Mouse (Mus musculus): ENCODE measurements around the gene Ece1.
A peak's percentile ranks its signal among the peaks of the same experiment; 100 is the strongest.
"Not testable (repeated sequence)": the region's sequence is repeated elsewhere in the genome, so short reads cannot be mapped to it uniquely, and the experiment has no call there.

The Ece1 gene

DNA sequence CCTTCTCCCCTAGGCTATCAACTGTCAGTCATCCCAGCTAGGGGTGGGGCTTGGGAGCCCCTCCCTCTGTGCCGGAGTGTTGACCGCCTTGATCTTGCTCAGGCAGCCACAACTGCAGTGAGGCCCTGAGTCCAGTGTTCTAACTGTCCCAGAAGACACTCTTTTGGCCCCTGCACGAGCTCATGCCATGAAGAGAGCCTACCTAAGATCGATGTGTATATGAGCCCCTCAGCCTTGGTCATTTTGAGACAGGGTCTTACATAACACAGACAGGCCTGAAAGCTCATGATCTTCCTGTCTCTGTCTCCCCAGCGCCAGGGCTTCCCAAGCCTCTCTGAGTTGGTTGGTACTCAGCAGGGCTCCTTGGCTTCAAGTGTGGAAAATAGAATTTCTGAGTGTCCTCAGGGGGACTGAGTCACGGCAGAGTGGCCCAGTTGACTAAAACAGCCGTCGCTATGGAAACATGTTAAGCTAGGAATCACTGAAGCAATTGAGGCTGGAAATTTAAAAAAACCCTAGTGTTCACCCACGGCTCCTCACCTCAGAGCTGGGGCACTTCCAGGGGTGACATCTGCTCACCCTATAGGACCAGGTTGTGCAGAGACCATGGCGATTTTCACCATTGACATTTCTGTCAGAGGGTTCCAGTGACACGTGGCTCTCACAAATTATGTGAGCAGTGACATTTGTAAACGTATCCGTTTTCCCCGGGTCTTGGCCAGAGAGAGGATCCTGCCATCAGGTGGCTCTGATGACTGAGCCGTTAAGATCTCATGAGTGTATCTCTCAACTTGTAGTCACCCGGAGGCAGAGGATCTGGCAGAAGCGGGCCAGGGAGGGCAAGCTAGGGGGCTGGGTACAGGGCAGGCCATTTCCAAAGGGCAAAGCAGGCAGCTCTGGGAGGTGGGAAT is 80.1 kb downstream of the Ece1 start:
- DNase-seq (ENCODE audit: low spot score in 2 of 2), result peak in 1 of 2 experiments; percentile 28

DNA sequence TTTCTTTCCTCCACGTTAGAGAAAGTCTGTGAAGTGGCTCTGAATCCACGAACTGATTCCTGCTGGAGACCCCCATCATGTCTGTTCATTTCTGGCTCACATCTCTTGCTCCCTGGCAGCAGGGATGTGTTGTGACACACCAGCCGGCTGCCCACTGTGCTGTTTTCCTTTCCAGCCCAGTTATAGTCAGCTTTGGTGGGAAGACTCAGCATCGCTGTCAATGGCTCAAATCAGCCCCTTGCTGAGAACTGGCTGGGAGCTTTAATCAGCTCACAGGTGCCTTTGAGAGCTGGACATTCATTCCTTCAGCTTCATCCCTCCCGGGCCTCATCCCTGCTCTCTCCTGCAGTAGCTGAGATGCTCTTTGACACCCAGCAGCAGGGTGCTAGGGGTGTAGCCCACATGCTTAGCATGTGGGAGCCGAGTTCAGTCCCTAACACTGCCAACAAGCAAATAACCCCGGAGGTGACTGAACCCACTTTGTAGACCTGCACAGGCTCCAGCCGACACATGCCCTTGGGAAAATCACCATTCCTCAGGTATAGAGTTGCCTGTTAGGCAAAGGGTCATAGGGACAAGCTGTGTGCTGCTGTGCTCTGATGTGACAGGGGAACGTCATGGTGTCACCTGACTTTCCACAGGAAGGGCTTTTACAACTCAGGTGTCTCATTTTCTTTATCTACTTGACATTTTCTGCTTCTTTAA is 80.9 kb downstream of the Ece1 start:
- DNase-seq (ENCODE audit: low spot score in 2 of 2), result no peak

DNA sequence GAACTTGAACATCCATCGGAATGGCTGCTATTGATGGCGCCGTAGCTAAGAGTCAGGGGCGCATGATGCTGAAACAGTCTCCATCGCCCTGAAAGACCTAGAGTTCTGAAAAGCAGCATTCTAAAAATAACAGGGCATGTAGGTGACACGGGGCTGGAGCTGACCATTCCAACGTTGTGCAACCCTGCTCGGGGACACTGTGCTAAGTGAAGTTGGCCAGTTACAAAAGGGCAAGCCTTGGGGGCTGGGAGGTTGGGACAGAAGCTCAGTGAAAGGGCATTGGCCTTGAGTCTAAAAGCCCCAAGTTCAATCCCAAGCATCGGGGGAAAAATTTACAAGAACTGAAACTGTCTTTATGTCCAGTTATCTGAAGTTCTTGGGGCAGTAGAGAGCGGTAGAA is 81.5 kb downstream of the Ece1 start:
- no peak for DNase-seq (ENCODE audit: low spot score in 2 of 2)

DNA sequence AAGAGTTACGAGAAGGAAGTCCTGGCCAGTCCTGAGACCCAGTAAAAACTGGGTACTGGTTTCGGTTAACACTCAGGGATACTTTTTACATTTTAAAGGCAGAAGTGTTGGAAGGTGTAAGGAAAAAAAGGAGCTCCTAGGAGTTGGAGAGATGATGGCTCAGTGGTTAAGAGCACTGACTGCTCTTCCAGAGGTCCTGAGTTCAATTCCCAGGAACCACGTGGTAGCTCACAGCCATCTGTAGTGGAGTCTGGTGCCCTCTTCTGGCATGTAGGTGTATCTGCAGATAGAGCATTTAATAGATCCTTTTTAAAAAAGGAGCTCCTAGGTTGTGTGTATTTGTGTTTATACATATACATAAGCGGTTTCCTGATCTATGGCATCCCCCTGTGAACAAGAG is 83.3 kb downstream of the Ece1 start:
- DNase-seq (ENCODE audit: low spot score in 2 of 2), result no peak

DNA sequence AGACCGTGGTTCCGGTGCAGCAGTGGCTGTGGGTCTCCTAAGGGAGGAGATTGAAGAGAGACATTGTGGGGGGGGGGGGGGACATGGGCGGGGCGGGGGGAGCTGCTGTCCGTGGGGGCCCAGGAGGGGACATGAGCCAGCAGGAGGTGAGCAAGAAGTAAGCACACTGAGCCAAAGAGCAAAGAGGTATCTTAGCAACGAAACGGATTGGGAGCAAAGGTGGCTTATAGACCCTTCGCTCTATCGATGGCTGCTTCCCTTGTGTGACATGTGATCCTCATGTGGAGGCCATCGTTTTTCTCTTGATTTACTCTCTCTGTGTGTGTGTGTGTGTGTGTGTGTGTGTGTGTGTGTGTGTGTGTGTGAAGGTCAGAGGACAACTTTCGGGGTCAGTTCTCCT is 84.4 kb downstream of the Ece1 start:
- no peak for DNase-seq (ENCODE audit: low spot score in 2 of 2)

DNA sequence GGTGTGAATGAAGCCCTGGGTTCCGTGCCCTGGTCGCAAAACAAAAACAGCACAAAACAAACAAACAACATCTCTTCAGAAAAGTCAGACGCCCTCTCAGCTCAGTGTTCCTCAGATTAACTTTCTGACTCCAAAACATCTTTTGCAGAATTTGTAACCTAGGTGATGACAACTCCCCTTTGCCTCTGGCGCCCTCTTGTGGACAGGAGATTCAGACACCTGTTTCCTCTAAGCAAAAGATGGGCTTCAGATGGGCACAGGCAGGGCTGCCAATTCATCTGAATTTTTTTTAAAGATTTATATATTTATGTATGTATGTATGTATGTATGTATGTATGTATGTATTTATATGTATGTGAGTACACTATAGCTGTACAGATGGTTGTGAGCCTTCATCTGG is 90.8 kb downstream of the Ece1 start:
- DNase-seq (ENCODE audit: low spot score in 2 of 2), result peak in 1 of 2 experiments; percentile 56

DNA sequence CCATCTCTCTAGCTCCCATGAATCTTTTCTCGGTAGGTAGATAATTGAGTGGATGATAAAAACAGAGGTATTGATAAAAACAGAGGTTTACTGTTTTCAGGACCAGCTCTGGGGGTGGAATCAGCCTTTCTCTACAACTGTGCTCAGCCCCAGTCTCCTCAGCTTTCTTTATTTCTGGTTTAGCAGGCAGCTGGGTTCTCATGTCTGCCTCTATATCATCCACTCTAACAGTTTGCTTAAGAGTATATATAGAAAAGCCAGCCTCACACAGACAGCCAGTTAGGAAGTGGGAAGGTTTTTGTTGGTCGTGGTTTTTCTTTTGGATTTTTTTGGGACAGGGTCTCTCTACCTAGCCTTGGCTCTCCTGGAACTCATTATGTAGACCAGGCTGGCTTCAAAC is 92.1 kb downstream of the Ece1 start:
- no peak for DNase-seq (ENCODE audit: low spot score in 2 of 2)

DNA sequence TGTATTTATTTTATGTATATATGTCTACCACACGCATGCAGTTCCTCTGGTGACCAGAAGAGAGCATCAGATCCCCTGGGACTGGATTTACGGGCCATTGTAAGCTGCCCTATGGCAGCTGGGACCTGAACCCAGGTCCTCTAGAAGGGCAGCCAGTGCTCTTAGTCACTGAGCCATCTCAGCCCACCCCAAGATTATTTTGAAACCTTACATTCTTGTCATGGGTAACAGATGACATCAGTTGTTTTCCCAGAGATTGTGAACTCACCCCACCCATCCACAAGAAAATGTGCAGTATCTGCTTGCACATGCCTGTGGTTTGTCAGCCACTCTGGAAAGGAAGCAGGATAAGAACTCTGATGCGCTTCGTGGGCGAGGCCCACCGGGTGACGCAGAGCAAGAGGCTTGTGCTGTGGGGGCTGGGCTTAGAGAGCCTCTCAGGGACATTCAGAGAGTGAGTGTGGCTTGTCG is 92.9 kb downstream of the Ece1 start:
- no peak for DNase-seq (ENCODE audit: low spot score in 2 of 2)

DNA sequence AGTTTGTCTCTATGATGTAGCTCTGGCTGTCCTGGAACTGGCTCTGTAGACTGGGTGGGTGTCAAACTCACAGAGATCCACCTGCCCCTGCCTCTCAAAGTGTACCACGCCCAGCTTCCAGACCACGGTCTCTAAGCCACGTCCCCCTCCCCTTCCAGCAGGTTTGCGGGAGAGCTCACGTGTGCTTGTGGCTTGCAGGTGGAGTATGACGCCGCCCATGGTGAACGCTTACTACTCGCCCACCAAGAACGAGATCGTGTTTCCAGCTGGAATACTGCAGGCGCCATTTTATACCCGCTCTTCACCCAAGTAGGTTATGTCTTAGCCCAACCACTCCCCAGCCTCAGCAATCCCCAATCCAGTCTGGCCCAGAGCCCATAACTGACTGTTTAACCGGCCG is 94.2 kb downstream of the Ece1 start:
- DNase-seq (ENCODE audit: low spot score in 2 of 2), result no peak

DNA sequence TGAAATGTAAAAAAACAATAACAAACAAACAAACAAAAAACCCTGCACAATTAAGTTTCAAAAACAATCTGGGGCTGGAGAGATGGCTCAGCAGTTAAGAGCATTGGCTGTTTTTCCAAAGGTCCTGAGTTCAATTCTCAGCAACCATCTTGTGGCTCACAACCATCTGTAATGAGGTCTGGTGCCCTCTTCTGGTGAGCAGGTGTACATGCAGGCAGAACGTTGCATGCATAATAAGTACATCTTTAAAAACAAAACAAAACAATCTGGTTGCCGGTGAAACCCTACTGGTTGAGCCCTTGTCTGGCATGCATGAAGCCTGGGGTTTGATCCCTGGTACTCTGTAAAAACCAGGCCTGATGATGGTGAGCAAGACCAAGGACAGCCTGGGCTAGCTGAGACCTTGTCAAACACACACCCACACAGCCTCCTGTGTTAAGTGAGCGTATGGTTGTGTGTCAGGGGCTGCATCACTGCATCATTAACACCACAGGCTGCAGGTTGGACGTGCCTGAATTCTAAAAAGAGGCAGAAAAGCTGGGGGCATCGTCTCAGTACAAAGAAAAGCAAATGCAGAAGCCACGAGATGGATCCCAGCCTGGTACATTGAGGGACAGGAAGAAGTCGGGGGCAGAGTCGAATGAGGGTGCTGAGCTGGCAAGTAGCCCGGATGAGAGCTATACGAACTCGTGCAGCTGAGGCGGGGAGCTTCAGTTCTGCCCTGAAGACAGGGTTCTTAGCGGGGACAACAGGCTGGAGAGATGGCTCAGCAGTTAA is 98.0 kb downstream of the Ece1 start:
- DNase-seq (ENCODE audit: low spot score in 2 of 2), result peak in 1 of 2 experiments; percentile 27

DNA sequence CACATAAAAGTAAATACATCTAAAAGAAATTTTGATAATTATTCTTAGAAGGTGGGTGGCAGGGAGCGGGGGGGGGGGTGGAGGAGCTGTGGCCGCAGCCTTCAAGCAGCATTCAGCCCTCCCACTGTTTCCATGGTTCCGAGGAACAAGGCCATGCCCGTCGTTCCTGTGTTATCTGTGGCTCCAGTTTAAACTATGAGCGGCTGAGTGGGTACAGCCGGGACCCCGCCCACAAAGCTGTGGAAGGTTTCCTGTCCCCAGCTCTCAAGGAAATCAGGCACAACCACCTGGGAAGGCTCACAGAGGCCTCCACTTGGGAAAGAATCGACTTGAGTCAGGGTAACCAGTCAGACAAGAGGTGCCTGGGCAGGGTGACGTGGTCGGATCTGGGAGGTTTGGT is 98.7 kb downstream of the Ece1 start:
- no peak for DNase-seq (ENCODE audit: low spot score in 2 of 2)

DNA sequence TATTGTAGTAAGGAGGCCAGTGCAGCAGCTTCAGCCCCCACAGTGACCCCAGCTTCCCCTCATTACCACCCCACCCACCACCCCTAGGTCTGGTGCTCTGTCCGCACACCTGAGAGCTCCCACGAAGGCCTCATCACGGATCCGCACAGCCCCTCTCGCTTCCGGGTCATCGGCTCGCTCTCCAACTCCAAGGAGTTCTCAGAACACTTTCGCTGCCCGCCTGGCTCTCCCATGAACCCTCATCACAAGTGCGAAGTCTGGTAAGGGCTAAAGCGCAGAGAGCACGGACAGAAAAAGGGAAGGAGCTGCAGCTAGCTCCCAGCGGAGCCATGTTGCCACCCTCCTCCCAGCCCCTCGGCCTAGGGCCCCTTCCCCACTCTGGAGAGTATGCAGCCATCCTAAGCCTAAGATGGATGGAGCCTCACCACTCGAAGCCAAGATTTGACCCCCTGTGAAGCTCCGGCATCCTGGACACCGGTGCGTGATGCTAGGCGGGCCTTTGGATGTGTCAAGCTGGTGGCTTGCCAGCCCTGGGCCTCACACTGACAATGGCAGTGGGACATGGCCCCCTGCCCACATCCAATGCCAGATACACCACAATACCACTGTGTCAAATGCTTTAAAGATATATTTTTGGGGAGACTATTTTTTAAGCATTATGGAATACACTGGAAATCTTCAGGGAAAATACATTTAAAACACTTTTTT is 100.8 kb downstream of the Ece1 start:
- no peak for DNase-seq (ENCODE audit: low spot score in 2 of 2)

DNA sequence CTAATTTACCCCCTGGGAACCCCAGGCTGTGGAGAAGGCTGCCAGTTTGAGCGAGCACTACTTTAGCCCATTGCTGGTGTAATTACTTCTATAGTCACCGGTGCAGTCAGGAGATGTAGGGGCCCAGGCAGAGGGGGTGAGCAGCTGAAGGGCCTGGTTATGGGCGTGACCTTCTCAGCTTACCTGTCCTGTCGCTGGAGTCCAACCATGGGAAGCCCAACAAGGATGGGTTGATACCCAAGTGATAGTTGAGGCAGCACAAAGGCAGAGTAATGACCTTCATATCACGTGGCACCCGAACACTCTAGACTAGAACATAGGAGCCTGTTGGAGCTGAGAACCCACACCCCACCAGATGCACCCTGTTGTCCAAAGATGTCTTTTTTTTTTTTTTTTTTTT is 101.4 kb downstream of the Ece1 start:
- DNase-seq (ENCODE audit: low spot score in 2 of 2), result no peak

DNA sequence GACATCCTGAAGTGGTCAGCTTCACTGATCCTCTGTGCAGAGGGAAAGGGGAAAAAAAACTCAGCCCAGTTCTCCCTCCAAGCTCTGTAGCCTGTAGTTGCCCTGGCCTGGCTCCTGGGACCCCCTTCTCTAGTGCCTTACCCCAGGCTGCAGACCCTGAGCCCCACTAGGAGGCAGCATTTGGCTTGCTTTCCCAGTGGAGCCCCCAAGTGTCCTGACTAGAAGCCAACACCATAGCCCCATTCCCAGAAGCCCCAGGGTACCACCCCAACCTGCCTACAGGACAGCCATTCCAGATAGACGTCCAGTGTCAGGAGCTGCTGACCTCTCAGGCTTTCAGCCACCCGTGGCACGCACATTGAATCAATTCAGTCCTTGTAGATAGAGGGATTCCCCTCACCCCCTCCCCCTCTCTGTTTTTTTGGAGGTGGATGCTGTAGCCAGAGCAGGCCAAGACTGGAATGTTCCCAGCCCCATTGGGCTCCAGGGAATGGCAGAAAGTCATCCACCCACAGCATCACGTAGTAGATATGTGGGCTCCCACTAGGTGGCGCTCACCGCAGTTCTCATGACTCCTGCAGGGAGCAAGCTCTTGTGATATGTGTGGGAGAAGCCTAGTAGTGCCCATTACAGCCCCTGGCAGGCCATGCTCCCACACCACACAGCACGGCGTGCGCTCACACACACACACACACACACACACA is 102.0 kb downstream of the Ece1 start:
- DNase-seq (ENCODE audit: low spot score in 2 of 2), result peak; percentile 68 to 77

DNA sequence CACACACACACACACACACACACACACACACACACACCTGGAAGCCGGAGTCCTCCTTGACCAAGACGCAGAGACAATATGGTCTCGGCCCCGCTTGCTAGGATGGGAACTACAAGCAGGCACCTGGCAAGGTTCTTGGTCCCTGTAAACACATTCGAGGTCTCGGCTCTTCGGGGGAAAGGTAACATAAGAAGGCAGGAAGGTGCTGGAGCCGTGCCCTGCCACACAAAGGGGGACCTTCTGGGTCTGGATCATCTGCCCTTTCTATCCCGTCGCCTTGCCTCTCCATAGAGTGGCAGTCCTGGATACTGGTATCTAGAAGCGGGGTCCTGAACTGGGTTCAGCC is 102.5 kb downstream of the Ece1 start:
- DNase-seq (ENCODE audit: low spot score in 2 of 2), result no peak

DNA sequence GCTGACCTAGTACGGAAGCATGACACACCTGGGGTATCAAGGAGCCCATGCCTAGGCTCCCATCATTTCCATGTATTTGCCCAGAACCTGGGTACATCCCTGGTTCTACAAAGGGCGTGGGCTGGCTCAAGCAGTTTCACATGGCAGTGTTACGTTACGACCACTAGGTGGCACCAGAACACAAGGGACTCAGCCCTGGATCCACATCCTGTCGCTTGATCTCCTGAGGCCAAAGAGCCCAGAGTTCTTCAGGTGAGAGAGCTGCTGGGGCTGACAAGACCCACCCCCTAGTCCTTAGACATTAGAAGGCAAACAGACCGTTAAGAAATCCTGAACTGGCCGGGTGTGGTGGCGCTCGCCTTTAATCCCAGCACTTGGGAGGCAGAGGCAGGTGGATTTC is 106.2 kb downstream of the Ece1 start:
- DNase-seq (ENCODE audit: low spot score in 2 of 2), result peak; percentile 57 to 65

DNA sequence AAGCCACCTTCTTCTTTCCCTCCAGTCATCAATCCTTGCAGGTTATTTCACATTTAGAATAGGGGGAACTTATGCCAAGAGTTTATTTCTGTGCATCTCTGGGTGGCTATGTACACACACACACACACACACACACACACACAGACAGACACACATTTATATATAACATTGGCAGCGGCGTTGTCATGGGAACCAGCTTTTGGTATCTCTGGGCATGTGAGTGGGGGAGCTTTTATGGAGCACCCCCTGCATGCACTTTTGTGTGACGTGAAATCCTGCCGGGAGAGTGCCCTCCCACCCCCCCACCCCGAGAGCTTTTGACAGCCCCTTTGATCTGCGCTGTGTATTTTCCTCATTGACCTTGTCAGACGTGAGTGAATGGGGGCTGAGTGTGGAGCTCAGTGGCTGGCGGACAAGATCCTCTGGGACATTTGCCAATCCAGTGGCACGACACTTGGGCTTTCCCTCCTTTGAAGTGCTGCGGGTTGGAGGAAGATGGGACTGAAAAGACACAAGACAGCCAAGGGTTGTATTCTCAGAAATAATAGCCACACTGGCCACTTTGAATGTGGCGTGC is 108.7 kb downstream of the Ece1 start:
- not testable (repeated sequence) for DNase-seq (ENCODE audit: low spot score in 2 of 2)

DNA sequence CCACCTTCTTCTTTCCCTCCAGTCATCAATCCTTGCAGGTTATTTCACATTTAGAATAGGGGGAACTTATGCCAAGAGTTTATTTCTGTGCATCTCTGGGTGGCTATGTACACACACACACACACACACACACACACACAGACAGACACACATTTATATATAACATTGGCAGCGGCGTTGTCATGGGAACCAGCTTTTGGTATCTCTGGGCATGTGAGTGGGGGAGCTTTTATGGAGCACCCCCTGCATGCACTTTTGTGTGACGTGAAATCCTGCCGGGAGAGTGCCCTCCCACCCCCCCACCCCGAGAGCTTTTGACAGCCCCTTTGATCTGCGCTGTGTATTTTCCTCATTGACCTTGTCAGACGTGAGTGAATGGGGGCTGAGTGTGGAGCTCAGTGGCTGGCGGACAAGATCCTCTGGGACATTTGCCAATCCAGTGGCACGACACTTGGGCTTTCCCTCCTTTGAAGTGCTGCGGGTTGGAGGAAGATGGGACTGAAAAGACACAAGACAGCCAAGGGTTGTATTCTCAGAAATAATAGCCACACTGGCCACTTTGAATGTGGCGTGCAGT is 112.9 kb downstream of the Ece1 start:
- not testable (repeated sequence) for DNase-seq (ENCODE audit: low spot score in 2 of 2)

DNA sequence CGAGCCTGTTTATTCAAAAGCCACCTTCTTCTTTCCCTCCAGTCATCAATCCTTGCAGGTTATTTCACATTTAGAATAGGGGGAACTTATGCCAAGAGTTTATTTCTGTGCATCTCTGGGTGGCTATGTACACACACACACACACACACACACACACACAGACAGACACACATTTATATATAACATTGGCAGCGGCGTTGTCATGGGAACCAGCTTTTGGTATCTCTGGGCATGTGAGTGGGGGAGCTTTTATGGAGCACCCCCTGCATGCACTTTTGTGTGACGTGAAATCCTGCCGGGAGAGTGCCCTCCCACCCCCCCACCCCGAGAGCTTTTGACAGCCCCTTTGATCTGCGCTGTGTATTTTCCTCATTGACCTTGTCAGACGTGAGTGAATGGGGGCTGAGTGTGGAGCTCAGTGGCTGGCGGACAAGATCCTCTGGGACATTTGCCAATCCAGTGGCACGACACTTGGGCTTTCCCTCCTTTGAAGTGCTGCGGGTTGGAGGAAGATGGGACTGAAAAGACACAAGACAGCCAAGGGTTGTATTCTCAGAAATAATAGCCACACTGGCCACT is 117.1 kb downstream of the Ece1 start:
- DNase-seq (ENCODE audit: low spot score in 2 of 2), result not testable (repeated sequence)

DNA sequence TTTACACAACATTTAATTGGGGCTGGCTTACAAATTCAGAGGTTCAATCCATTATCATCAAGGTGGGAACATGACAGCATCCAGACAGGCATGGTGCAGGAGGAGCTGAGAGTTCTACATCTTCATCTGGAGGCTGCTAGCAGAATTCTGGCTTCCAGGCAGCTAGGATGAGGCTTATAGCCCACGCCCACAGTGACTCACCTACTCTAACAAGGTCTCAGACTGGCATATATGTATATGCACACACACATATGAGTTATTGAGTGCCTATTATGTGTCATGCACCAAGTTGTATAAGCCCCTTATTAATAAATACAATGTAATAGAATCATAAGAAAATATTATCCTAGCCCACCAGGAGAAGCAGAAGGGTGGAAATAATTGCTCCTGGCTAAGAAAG is 120.8 kb downstream of the Ece1 start:
- DNase-seq (ENCODE audit: low spot score in 2 of 2), result no peak
